Mouse (Mus musculus): ENCODE results near the gene Ccdc84. TPM values are rescaled to one million over a fixed set of nuclear protein-coding genes. Genes with fewer than 3 reads are reported as not detected.
"Not testable (repeated sequence)": the region's sequence is repeated elsewhere in the genome, so short reads cannot be mapped to it uniquely, and the experiment has no call there.

The Ccdc84 gene
- 1 to 10 TPM; 3.5 to 4.1 TPM for total RNA-seq (2021)
- long read RNA-seq, experiment 1, partial matches to known transcripts, result 0 of 3 reads
- long read RNA-seq, experiment 1, other reads (novel, unspliced or antisense), result 3 of 3 reads
- long read RNA-seq, experiment 2, partial matches to known transcripts, result 0 of 3 reads
- long read RNA-seq, experiment 2, other reads (novel, unspliced or antisense), result 2 of 3 reads

GRCm38 (mm10) chr9:44418519-44419385, at the start of gene Ccdc84:
TSS of gene Ccdc84 (minus strand) at chr9:44418569.
- DNase-seq (ENCODE audit: low spot score), result no peak

- no peak for DNase-seq (ENCODE audit: low spot score)
Observed at GRCm38 (mm10) chr9:44461950-44462349, 43.6 kb upstream of the Ccdc84 start.

GRCm38 (mm10) chr9:44457035-44457742, 38.8 kb upstream of the Ccdc84 start:
- no peak for DNase-seq (ENCODE audit: low spot score)

- DNase-seq (ENCODE audit: low spot score), result peak; percentile 31
Observed at GRCm38 (mm10) chr9:44454891-44455220, 36.5 kb upstream of the Ccdc84 start, which contains the start of gene Upk2. TSS of gene Upk2 (minus strand) at chr9:44454976.

GRCm38 (mm10) chr9:44454132-44454890, 35.9 kb upstream of the Ccdc84 start:
- DNase-seq (ENCODE audit: low spot score), result peak; percentile 88

GRCm38 (mm10) chr9:44450387-44450786, 32.0 kb upstream of the Ccdc84 start:
- no peak for DNase-seq (ENCODE audit: low spot score)

GRCm38 (mm10) chr9:44444402-44445025, 26.1 kb upstream of the Ccdc84 start:
- not testable (repeated sequence) for DNase-seq (ENCODE audit: low spot score)

- no peak for DNase-seq (ENCODE audit: low spot score)
Observed at GRCm38 (mm10) chr9:44440961-44441360, 22.6 kb upstream of the Ccdc84 start, which contains the start of gene Foxr1. TSS of gene Foxr1 (minus strand) at chr9:44441136.

GRCm38 (mm10) chr9:44435747-44436146, 17.4 kb upstream of the Ccdc84 start:
- no peak for DNase-seq (ENCODE audit: low spot score)

GRCm38 (mm10) chr9:44432577-44433185, 14.3 kb upstream of the Ccdc84 start:
- no peak for DNase-seq (ENCODE audit: low spot score)

GRCm38 (mm10) chr9:44423576-44423975, 5.2 kb upstream of the Ccdc84 start:
- DNase-seq (ENCODE audit: low spot score), result no peak

- no peak for DNase-seq (ENCODE audit: low spot score)
Observed at GRCm38 (mm10) chr9:44420280-44420898, 2.0 kb upstream of the Ccdc84 start.

GRCm38 (mm10) chr9:44419730-44420129, 1.4 kb upstream of the Ccdc84 start:
- DNase-seq (ENCODE audit: low spot score), result not testable (repeated sequence)

- DNase-seq (ENCODE audit: low spot score), result peak; percentile 97
Observed at GRCm38 (mm10) chr9:44417892-44418363, 441 bp downstream of the Ccdc84 start.

GRCm38 (mm10) chr9:44417156-44417891, 1.0 kb downstream of the Ccdc84 start:
- no peak for DNase-seq (ENCODE audit: low spot score)

- DNase-seq (ENCODE audit: low spot score), result no peak
Observed at GRCm38 (mm10) chr9:44412781-44413180, 5.6 kb downstream of the Ccdc84 start.

GRCm38 (mm10) chr9:44412306-44412705, 6.1 kb downstream of the Ccdc84 start:
- no peak for DNase-seq (ENCODE audit: low spot score)

- DNase-seq (ENCODE audit: low spot score), result no peak
Observed at GRCm38 (mm10) chr9:44411601-44412130, 6.7 kb downstream of the Ccdc84 start.

All from gastrocnemius, adult 18-20 months (tissue).